Mouse (Mus musculus) cortical plate, adult 2 months (tissue): Measurements from ENCODE around the gene Stub1. TPM values are rescaled to one million over a fixed set of nuclear protein-coding genes. Genes with fewer than 3 reads are reported as not detected.

Experiments
- H3K27ac ChIP-seq: fragments of 200-500 bp; 2 replicates; pipeline ENCODE4 v1.5.1; 2012; ENCODE audit warnings: low read length, control low read depth, inconsistent platforms; ENCODE audit not compliant: insufficient read depth
- H3K4me1 ChIP-seq: fragments of 200-500 bp; 2 replicates; pipeline ENCODE4 v1.6.1; 2011; ENCODE audit warnings: low read length; ENCODE audit not compliant: control insufficient read depth, insufficient read depth
- H3K4me3 ChIP-seq: fragments of 200-500 bp; 2 replicates; pipeline ENCODE4 v1.5.1; 2011; ENCODE audit warnings: mild to moderate bottlenecking, low read length, control low read depth; ENCODE audit not compliant: insufficient read depth
- CTCF ChIP-seq: fragments of 200-500 bp; IDR thresholded peaks from 2 replicates; pipeline ENCODE4 v1.5.1; 2011; ENCODE audit warnings: mild to moderate bottlenecking, control low read depth, low read length; ENCODE audit not compliant: insufficient read depth; ENCODE audit errors: extremely low read depth
- POLR2A ChIP-seq: fragments of 200-500 bp; IDR thresholded peaks from 2 replicates; pipeline ENCODE4 v1.6.1; 2011; ENCODE audit warnings: mild to moderate bottlenecking, low read length, control low read depth; ENCODE audit not compliant: insufficient read depth; ENCODE audit errors: extremely low read depth
- polyA plus RNA-seq: library from polyadenylated mRNA; depleted of rRNA; stranded (reverse); fragments of >200 nt; gene quantifications from 2 replicates; pipeline ENCODE4 v1.2.3, GENCODE M21; 2012

Stub1 gene
- polyA plus RNA-seq, 1 experiment: 284 TPM

DNA sequence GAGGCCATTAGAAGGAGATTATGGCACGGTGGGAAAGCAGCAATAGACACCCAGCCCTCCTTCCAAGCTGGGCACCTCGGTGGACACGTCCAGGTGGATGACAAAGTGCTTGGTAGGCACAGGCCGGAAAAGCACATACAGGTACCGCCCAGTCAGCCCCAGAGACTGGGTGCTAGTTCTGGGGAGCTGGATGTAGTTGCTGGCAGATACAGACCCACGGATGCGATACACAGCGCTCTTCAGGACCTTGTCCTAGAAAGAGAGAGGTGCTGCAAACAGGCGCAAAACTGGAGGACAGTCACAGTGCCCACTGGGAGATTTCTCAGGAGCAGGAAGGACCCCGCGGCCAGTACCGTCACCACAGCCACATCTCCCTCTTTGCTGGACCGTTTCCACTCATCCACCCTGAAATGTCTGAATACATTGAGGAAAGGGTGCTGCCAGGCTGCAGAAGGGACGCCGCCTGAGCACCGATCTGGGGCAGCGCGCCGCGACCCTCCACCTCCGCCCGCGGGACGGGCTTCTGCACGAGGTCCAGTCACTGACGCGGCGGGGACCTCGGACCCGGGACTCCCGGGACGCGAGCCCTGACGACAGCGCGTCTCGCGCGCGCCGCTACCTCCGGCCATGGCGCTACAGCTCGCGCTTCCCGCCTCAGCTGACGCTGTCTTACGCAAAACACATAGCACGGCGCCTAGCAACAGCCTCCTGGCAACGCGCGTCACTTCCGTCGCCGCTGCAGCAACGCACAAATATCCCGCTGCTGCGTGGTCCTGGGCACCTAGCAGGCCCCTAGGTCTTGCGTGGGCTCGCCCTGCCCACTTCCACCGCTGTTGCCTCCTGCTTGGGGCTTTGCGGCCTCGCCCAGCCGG is 27.9 kb upstream of the Stub1 start, which contains the start of gene Wdr90:
Wdr90 (minus strand) TSS at position 670 of the 872 bp plus-strand sequence.
- peaks cover 3% of the 10 kb centered on the region; the same call in 1 of the 2 replicates for H3K4me1 ChIP-seq
- peak within 1 kb of the TSS; percentile 88 for H3K27ac ChIP-seq
- TF ChIP-seq CTCF (no peak), POLR2A (peak; percentile 93)
- H3K4me3 ChIP-seq: peak within 1 kb of the TSS; percentile 57

DNA sequence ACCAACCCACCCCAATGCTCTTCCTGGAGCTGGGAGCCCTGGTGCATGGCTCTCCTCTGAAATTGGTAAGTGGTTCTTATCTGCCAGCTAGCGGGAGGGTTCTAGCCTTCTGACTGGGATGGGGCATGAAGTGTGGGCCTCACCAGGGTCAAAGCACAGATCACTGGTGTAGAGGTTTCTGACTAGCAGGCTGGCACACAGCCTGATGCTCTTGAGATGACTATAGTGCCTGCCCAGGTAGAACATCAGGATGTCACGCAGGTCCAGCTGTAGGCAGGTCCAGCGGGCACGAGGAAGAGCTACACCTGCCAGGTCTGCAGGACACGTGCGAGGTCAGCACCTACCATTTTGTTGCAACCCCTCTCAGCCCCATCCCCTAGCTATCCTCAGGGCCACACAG is 27.0 kb upstream of the Stub1 start:
- TF ChIP-seq CTCF (no peak), POLR2A (no peak)
- Histone ChIP-seq H3K4me1 (peaks cover 3% of the 10 kb centered on the region; the same call in 1 of the 2 replicates), H3K27ac (no peak overlapping the region), H3K4me3 (peak overlapping the region; percentile 57)

DNA sequence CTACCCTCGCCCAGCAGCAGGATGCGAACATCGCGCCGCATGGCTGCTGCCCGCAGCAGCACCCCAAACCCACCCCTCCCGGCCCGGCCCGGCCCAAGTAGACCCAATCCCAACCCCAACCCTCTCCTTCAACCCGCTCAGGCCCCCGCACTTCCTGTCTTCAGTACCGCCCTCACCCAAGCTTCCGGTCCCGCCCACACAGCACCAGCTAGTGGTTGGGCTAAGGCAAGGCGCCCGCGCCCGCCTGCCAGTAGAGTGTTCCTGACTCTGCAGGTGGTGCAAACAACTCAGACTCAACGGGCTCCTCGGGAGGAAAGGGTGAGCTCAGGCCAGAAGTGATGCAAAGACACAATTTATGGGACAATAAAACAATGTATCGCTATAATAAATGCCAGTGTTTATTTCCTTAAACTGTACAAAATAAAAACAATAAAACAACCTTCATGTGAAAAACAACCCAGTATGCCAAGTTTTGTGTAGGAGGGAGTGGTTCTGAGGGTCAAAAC is 11.2 kb upstream of the Stub1 start, which contains the start of gene Rhot2:
Rhot2 (minus strand) TSS at position 456 of the 506 bp plus-strand sequence.
- TF ChIP-seq CTCF (no peak), POLR2A (peak; percentile 71; the same call in 1 of the 2 replicates)
- H3K4me1 ChIP-seq: peaks cover 5% of the 10 kb centered on the region
- H3K4me3 ChIP-seq: peak within 1 kb of the TSS; percentile 85
- H3K27ac ChIP-seq: peak within 1 kb of the TSS; percentile 82

DNA sequence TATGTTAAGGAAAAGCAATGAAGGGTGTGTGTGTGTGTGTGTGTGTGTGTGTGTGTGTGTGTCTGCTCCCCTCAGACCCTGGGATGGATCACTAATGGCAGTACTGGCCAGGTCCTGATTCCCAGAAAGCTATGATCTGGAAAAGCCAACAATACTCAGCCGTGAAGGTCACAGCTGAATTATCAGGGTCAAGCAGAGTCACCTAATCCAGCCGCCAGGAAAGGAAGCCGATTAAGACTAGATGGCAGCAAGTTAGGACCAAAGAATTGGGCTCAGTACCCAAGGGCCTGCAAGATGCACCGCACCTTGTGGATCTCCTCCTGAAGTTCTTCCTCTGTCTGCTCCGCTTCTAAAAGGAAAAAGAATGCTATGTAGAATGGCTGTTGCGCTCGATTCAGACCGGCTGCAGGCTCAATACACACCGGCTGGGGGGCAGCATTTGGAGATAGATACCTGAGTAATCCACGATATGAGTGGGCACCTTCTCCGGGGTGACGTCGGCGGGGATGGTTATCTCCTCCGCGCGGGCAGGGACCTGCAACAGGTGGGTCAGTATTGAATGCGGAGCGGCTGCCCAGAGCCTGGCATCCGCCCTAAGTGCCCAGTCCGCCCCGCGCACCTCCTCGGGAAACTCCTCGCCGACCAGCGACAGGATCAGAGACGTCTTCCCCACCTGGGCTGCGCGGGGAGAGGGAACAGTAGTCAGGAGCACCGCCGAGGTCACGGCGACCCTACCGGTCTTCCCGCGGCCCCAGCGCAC is 10.6 kb upstream of the Stub1 start:
- peak overlapping the region; percentile 82 for H3K27ac ChIP-seq
- TF ChIP-seq POLR2A (no peak), CTCF (no peak)
- peak overlapping the region; percentile 85 for H3K4me3 ChIP-seq

DNA sequence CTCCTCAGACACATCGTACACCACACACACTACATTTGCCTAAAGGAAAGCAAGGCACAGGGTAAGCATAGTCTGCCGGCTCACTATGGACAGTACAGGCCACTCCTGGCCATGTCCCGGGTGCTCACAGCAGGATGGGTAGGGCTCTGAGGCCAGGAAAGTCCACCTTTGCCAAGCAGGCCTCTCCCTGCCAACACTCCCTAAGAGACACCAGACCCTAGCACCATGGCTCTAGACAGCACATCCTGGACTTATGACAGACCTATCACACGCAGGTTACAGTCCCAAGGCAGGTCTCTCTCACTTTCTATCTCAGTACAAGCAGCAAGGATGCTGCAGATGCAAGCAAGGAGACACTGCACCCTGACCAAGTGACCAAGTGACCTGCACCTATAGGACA is 9.9 kb upstream of the Stub1 start:
- Histone ChIP-seq H3K27ac (no peak overlapping the region), H3K4me3 (peak overlapping the region; percentile 85; the same call in 1 of the 2 replicates), H3K4me1 (peaks cover 5% of the 10 kb centered on the region)
- TF ChIP-seq POLR2A (no peak), CTCF (no peak)

More for the DNA sequence above, 10.6 kb upstream of the Stub1 start:
- peaks cover 5% of the 10 kb centered on the region for H3K4me1 ChIP-seq

DNA sequence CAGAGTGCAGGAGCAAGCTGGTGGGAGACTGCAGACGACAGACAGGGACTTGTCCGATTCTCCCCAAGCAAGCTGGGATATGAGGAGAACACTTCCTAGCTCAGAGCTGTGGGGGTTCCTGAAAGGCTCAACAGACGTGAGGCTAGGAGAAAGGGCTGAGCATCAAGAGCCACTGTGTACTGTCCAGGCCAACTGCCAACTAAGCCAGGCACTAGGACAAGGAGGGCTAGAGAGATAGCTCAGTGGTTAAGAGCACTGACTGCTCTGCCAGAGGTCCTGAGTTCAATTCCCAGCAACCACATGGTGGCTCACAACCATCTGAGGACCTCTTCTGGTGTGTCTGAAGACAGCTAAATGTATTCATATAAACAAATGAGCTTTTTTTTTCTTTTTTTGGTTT is 9.3 kb upstream of the Stub1 start:
- H3K27ac ChIP-seq: no peak overlapping the region
- H3K4me3 ChIP-seq: no peak overlapping the region; the same call in 1 of the 2 replicates
- TF ChIP-seq POLR2A (no peak), CTCF (no peak)

DNA sequence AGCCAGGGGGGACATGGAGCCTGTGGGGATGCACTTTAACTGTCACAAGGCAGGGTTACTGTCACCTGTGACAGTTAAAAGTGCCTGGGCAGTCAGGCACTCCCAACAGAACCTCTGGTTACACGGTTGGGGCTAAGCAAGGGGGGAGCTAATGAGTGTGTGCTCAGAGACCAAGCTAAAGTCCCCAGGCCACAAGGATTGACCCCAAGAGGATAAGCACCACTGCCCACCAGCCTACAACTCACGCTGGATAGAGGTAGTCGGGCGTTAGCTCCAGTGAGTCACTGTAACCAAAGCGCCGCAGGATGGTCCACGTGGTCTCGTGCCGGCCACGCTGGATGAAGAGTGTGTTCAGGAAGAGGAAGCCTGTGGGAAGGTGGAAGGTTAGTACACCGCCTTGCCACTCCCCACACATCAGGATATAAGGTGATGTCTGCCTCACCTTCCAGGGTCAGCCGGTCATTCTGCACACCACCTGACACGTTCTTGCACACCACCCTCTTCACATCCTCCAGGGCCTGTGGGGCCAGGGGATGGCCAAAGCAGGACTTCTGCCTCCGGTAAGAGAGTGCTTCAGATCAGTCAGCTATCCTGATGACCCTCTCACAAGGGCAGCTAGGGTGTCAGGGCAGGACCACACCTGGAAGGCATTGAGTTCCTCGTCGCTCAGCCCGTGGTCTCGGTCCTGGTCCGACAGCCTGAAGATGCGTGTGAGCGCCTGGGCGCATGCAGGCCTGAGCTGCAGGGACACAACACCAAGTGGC is 8.1 kb upstream of the Stub1 start, which contains the start of gene Gm20683:
Gm20683 (minus strand) TSS at position 647 of the 764 bp plus-strand sequence.
- H3K4me1 ChIP-seq: peaks cover 5% of the 10 kb centered on the region
- no peak within 1 kb of the TSS; the same call in 1 of the 2 replicates for H3K4me3 ChIP-seq
- TF ChIP-seq POLR2A: no peak
- TF ChIP-seq CTCF: no peak
- H3K27ac ChIP-seq: no peak within 1 kb of the TSS

More for the DNA sequence above, 9.3 kb upstream of the Stub1 start:
- H3K4me1 ChIP-seq: peaks cover 5% of the 10 kb centered on the region

DNA sequence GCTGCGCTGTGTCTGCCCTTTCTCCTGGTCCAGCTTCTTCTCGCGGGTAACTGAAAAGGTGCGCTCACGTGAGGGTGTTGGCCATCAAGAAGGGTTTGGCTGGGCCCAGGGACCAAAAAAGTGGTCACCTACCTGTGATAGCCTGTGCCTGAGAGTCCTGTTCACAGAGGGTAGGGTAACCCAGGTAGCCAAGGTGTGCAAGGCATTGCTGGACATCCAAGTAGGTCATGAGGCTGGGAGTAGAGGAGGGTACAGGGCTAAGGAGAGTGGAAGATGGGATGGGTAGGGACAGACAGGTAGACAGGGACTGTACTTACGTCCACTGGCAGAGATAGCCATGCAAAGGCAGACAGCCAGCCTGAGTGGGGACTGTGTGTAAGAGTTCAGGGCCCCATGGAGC is 7.3 kb upstream of the Stub1 start:
- TF ChIP-seq POLR2A (no peak), CTCF (no peak)

More for the DNA sequence above, 7.3 kb upstream of the Stub1 start:
- no peak overlapping the region for H3K27ac ChIP-seq
- H3K4me1 ChIP-seq: peaks cover 8% of the 10 kb centered on the region
- no peak overlapping the region for H3K4me3 ChIP-seq
